Mouse (Mus musculus) embryonic facial prominence, embryonic 10.5 days (tissue): ENCODE data around the gene Alg5. TPM values are rescaled to one million over a fixed set of nuclear protein-coding genes. Genes with fewer than 3 reads are reported as not detected.
A peak's percentile ranks its signal among the peaks of the same experiment; 100 is the strongest.

Source experiments
- DNase-seq: peaks from one replicate; pipeline ENCODE4 v3.0.0-alpha.2; 2017; ENCODE audit warnings: low spot score
- H3K27ac ChIP-seq: fragments of 300-500 bp; sonication (generic); replicated peaks from 2 replicates; pipeline ENCODE4 v1.5.1; 2016; ENCODE audit warnings: mild to moderate bottlenecking
- H3K27me3 ChIP-seq: fragments of 300-500 bp; sonication (generic); replicated peaks from 2 replicates; pipeline ENCODE4 v1.6.1; 2016; ENCODE audit warnings: low read depth, mild to moderate bottlenecking; ENCODE audit not compliant: poor library complexity, severe bottlenecking
- H3K36me3 ChIP-seq: fragments of 300-500 bp; sonication (generic); replicated peaks from 2 replicates; pipeline ENCODE4 v1.6.1; 2016; ENCODE audit warnings: mild to moderate bottlenecking, moderate library complexity
- H3K4me1 ChIP-seq: fragments of 300-500 bp; sonication (generic); 2 replicates; pipeline ENCODE4 v1.6.1; 2016
- H3K4me3 ChIP-seq: fragments of 300-500 bp; sonication (generic); 2 replicates; pipeline ENCODE4 v1.5.1; 2016; ENCODE audit warnings: mild to moderate bottlenecking, moderate library complexity
- H3K9me3 ChIP-seq: fragments of 300-500 bp; sonication (generic); 2 replicates; pipeline ENCODE4 v1.6.1; 2016; ENCODE audit warnings: mild to moderate bottlenecking
- WGBS: fragments of 180-500 bp; shearing (Covaris S2); methylation state at CpG from one replicate; pipeline ENCODE4 v1.1.7; 2016; 5-methylcytosine and 5-hydroxymethylcytosine counted together
- polyA plus RNA-seq: library from polyadenylated mRNA; unstranded; fragments of >200 nt; fragmentation: Nextera tagmentation; extraction: Ambion mirVana; gene quantifications from 2 replicates; pipeline ENCODE4 v1.2.1, GENCODE M21; 2016

Alg5 gene
- polyA plus RNA-seq, 1 experiment from 2014 or later = 42.1 TPM

DNA sequence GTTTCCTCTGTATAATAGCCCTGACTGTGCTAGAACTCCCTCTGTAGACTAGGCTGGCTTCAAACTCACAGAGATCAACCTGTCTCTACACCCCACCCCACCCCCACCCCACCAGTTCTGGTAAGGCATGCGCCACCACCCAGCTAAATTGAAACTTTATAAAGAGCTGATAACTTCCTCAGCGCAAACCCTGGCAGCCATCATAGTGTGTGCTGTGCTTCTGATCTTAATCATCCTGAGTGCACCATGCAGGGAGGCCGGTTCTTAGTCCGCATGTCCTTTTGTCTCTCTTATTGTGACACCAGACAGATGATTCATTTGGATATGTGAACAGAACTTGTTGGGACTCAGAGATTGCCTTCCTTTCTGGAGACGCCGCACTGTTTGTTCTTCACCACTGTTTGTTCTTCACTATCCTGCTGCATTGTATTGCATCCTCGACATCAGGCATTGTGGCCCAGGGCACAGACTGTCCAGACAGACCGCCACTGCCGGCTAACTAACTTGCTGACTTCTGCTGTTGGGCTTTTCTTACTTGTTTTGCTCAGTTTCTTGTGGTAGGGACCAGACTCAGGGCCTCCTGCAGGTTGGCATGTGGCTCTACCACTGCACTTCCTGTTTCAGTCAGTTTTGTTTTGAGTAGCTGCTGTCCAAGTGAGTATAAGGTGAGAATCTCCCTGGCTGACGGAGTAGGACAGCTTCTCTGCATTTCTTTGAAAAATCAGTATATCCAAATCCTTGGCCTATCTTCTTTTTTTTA, 11.4 kb upstream of the Alg5 start:
- no peaks in the 10 kb centered on the region for H3K27me3 ChIP-seq
- peaks cover 95% of the 10 kb centered on the region for H3K36me3 ChIP-seq
- H3K27ac ChIP-seq = no peak overlapping the region
- H3K4me1 ChIP-seq = no peaks in the 10 kb centered on the region
- H3K4me3 ChIP-seq = no peak overlapping the region
- 89% methylated on average over 10 of the region's 10 CpGs for WGBS
- no peaks in the 10 kb centered on the region for H3K9me3 ChIP-seq
- DNase-seq = no peak

- no peak overlapping the region for H3K4me3 ChIP-seq
- H3K9me3 ChIP-seq = no peaks in the 10 kb centered on the region
- H3K36me3 ChIP-seq = peaks cover 98% of the 10 kb centered on the region
- H3K27ac ChIP-seq = no peak overlapping the region
- H3K27me3 ChIP-seq = no peaks in the 10 kb centered on the region
- no peaks in the 10 kb centered on the region for H3K4me1 ChIP-seq
- WGBS = 80% methylated on average over 2 of the region's 2 CpGs
- no peak for DNase-seq
Observed at GRCm38 (mm10) chr3:54725344-54725743, 10.0 kb upstream of the Alg5 start.

DNA sequence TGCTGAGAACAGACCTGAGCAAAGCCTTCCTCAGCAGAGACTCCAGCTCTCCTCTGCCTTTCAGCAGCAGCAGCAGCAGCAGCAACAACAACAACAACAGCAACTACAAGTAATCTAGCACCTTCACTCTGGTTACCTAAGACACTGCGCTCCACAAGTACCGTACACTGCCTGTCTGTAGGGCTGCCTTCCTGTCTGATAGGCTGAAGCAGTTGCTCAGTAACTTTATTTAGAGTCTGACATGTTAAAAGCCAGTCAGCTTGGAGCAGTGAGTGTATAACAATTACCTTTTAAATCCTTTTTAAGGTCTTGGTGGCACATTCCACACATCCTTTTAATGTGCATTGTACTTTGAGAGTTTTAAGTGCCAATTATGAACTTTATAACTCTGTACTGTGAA, 7.8 kb upstream of the Alg5 start:
- 94% methylated on average over 2 of the region's 2 CpGs for WGBS
- Histone ChIP-seq H3K27ac (no peak overlapping the region), H3K27me3 (no peaks in the 10 kb centered on the region), H3K4me1 (no peaks in the 10 kb centered on the region), H3K9me3 (no peaks in the 10 kb centered on the region), H3K36me3 (peaks cover 98% of the 10 kb centered on the region), H3K4me3 (no peak overlapping the region)
- no peak for DNase-seq

GRCm38 (mm10) chr3:54728100-54728499, 7.2 kb upstream of the Alg5 start:
- no peak overlapping the region for H3K27ac ChIP-seq
- H3K4me1 ChIP-seq = peaks cover 5% of the 10 kb centered on the region
- WGBS = 93% methylated on average over 6 of the region's 6 CpGs
- DNase-seq = no peak
- no peaks in the 10 kb centered on the region for H3K9me3 ChIP-seq
- H3K36me3 ChIP-seq = peaks cover 98% of the 10 kb centered on the region
- no peaks in the 10 kb centered on the region for H3K27me3 ChIP-seq
- no peak overlapping the region for H3K4me3 ChIP-seq

DNA sequence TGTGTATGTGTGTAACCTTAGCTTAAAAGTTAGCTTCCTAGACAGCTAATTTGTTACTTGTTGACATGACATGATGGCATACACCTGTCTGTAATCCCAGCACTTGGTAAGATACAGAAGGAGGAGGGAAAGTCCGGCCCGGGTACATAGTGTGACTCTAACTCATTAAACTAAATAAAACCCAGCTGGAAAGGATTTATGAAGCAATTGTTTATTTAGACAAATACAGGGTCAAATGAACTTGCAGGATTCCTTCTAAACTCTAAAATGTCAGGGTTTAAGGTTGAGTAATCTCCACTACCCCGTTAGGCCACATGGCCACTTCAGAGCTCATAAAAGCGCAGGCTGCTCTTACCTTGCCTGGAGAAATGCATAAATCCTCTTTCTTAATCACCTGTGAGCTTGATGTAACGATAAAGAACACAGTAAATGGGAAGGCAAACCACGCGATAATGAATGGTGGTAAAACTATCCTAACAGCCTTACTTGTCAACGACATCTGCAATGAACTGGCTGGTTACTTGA, 3.7 kb upstream of the Alg5 start:
- H3K4me3 ChIP-seq = no peak overlapping the region
- 83% methylated on average over 8 of the region's 8 CpGs for WGBS
- H3K4me1 ChIP-seq = peaks cover 21% of the 10 kb centered on the region
- H3K27me3 ChIP-seq = no peaks in the 10 kb centered on the region
- peaks cover 67% of the 10 kb centered on the region for H3K36me3 ChIP-seq
- H3K27ac ChIP-seq = no peak overlapping the region
- no peak for DNase-seq
- H3K9me3 ChIP-seq = no peaks in the 10 kb centered on the region

DNA sequence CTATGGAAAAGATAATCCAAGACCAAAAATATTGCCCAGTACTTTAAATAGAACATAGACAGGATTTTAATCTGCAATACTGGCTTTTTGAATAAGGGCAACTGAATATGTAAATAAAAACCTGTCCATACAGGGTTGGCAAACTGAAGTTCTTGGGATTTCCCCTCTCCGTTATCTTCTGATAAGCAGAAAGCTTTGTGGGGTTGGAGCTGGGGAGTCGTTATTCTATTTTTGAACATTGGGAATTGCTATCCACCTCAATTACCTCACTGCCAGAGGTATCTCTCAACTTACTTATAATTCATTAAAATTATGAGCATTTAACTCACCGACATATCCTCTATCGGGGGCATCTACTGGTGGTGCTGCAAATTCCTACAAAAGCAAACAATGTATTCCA, 3.0 kb upstream of the Alg5 start:
- DNase-seq = no peak
- H3K36me3 ChIP-seq = peaks cover 61% of the 10 kb centered on the region

GRCm38 (mm10) chr3:54734411-54735246, 710 bp upstream of the Alg5 start:
- peak; percentile 94 for DNase-seq
- Histone ChIP-seq H3K27ac (peak overlapping the region; percentile 98), H3K36me3 (peaks cover 61% of the 10 kb centered on the region), H3K27me3 (no peaks in the 10 kb centered on the region), H3K4me3 (peak overlapping the region; percentile 89), H3K9me3 (no peaks in the 10 kb centered on the region), H3K4me1 (peaks cover 21% of the 10 kb centered on the region)
- under 1% methylated on average over 84 of the region's 84 CpGs for WGBS

More for the DNA sequence above, 3.0 kb upstream of the Alg5 start:
- WGBS = 93% methylated on average over 4 of the region's 4 CpGs
- Histone ChIP-seq H3K27ac (no peak overlapping the region), H3K27me3 (no peaks in the 10 kb centered on the region), H3K4me3 (no peak overlapping the region), H3K4me1 (peaks cover 21% of the 10 kb centered on the region), H3K9me3 (no peaks in the 10 kb centered on the region)

DNA sequence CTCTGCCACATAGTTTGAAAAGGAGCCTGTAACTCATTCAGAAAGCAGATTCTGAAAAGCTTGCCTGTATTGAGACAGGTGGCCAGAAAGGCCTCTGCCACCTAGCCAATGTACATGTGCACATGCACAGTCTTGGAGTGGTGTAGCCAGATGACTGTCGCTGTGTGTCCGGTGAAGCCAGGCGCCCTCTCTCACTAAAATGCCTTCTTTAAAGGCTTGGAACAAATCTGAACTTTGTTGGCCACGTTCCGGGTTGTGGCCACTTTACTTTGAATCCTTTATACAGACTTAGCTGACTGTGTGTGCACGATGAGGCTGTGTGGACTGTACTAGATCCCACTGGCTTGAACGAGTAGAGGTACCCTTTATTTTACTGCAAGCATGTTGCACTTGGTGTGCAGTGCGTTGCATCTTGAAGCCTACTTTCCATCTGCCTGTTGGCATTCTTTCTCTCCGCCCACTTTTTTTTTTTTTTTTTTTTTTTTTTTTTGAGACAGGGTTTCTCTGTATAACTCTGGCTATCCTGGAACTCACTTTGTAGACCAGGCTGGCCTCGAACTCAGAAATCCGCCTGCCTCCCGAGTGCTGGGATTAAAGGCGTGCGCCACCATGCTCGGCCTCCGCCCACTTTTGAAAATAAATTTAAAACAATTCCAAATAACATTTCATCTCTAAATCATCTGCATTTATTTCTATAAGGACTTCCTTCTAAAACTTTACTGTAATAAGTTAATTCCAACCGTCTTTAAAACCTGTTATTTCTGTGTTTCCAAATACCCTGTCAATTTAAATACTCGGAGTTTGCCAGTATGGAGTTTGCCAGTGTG, 975 bp downstream of the Alg5 start:
- Histone ChIP-seq H3K4me1 (peaks cover 21% of the 10 kb centered on the region), H3K9me3 (no peaks in the 10 kb centered on the region), H3K27me3 (no peaks in the 10 kb centered on the region), H3K36me3 (peaks cover 60% of the 10 kb centered on the region), H3K27ac (peak overlapping the region; percentile 98), H3K4me3 (peak overlapping the region; percentile 89)
- peak; percentile 42 for DNase-seq
- whole genome bisulfite sequencing = 60% methylated on average over 18 of the region's 18 CpGs

- Histone ChIP-seq H3K4me1 (peaks cover 21% of the 10 kb centered on the region), H3K27ac (no peak overlapping the region), H3K36me3 (peaks cover 60% of the 10 kb centered on the region), H3K9me3 (no peaks in the 10 kb centered on the region), H3K4me3 (no peak overlapping the region), H3K27me3 (no peaks in the 10 kb centered on the region)
- 94% methylated on average over 8 of the region's 8 CpGs for WGBS
- no peak for DNase-seq
Observed at GRCm38 (mm10) chr3:54737317-54737716, 2.0 kb downstream of the Alg5 start.

DNA sequence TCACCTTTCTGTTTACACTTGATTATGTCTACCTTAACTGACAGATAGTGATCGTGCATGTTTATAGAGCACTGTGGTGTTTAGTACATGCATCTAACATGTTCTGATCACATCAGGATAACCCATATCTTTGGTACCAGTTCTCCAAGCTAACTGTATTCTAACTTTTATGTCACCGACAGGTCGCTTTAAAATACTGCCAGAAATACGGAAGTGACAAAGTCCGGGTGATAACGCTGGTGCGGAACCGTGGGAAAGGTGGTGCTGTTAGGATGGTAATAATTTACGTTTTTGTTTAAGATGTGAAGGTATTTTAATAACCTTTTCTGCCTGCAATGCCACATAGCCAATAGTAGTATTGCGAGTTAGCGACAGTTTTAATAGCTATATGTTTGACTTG, 6.6 kb downstream of the Alg5 start:
- peaks cover 95% of the 10 kb centered on the region for H3K36me3 ChIP-seq
- DNase-seq = no peak
- H3K9me3 ChIP-seq = no peaks in the 10 kb centered on the region
- H3K4me3 ChIP-seq = no peak overlapping the region
- no peaks in the 10 kb centered on the region for H3K27me3 ChIP-seq
- no peak overlapping the region for H3K27ac ChIP-seq
- H3K4me1 ChIP-seq = no peaks in the 10 kb centered on the region
- WGBS = 95% methylated on average over 11 of the region's 11 CpGs

- 63% methylated on average over 5 of the region's 5 CpGs for WGBS
- Histone ChIP-seq H3K4me1 (no peaks in the 10 kb centered on the region), H3K4me3 (no peak overlapping the region), H3K27me3 (no peaks in the 10 kb centered on the region), H3K9me3 (no peaks in the 10 kb centered on the region), H3K36me3 (peaks cover 99% of the 10 kb centered on the region), H3K27ac (no peak overlapping the region)
- peak; percentile 43 for DNase-seq
Observed at GRCm38 (mm10) chr3:54745799-54746198, 10.5 kb downstream of the Alg5 start.

DNA sequence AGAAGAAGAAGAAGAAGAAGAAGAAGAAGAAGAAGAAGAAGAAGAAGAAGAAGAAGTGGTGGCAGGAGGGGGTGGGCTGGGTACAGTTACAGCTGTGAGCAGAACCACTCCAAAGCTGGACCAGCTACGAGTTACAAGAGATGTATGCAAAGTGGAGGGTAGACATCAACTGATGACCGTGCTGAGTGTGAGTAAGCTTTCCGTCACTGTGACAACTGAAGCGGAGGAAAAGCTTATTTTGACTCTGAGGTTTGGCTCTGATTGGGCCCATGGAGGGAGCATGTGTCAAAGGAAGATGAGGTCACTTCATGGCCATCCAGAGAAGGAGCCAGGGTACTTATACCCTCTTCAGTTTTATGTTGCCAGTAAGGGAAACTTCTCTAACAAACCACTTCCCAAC, 18.1 kb downstream of the Alg5 start:
- Histone ChIP-seq H3K9me3 (no peaks in the 10 kb centered on the region), H3K4me3 (no peak overlapping the region), H3K4me1 (peaks cover 22% of the 10 kb centered on the region), H3K27me3 (peaks cover 43% of the 10 kb centered on the region), H3K36me3 (peaks cover 41% of the 10 kb centered on the region), H3K27ac (no peak overlapping the region)
- WGBS = 86% methylated on average over 4 of the region's 4 CpGs
- no peak for DNase-seq
